In the genomic region with DNA sequence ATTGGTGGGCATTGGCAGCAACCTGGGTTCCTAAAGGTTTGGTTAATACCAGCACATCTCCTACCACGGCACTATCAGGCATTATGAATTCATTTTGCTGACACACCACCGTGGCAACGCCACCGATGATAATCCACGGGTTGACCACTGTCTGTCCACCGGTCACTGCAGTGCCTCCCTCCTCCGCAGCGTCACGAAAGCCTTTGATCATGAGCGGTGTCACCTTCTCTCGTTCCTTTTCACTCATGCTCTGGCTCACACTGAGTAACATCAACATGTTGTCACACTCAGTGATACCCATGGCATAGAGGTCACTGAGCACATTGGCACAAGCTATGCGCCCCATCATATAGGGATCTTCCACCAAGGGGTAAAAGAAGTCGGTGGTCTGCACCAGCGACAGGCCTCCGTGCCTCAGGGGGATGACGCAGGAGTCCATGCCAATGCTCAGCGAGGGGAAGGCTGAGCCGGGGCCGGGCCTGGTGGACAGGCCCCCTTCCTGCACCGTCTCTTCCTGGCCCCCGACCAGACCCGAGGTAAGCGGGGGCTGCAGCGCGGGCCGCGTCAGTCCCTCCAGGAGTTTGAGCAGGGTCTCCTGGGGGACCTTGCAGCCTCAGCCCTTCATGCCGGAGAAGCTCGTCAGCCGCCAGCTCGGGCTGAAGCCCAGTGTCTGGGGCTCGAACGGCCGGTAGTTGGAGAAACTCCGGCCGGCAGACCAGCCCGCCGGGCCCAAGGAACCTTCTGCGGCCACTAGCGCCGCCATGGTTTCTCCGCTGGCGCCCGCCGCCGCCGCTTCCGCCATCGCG, we compare ENCODE assay signal across 8 mouse cellular contexts. TPM values are rescaled to one million over a fixed set of nuclear protein-coding genes. Genes with fewer than 3 reads are reported as not detected.
DNase-seq lines count a peak whose midpoint lies in the region; ATAC-seq lines count a peak whose summit lies in the region.

No protein-coding gene starts in this region.

- H3K9me3 ChIP-seq in forebrain, embryonic 15.5 days = no peaks in the 10 kb centered on the region
- peaks cover 6% of the 10 kb centered on the region for H3K9me3 ChIP-seq in kidney, embryonic 16.5 days (ENCODE audit: low read length)
- H3K9me3 ChIP-seq in midbrain, embryonic 11.5 days (ENCODE audit: control insufficient read depth, low read length) = no peaks in the 10 kb centered on the region; the same call in 1 of the 2 replicates

- no peaks in the 10 kb centered on the region for H3K27me3 ChIP-seq in forebrain, embryonic 15.5 days
- H3K27me3 ChIP-seq in kidney, embryonic 16.5 days (ENCODE audit: insufficient read depth, low read length) = no peaks in the 10 kb centered on the region
- H3K27me3 ChIP-seq in midbrain, embryonic 11.5 days (ENCODE audit: control insufficient read depth, insufficient read depth, low read length) = no peaks in the 10 kb centered on the region

- peaks cover 23% of the 10 kb centered on the region for H3K36me3 ChIP-seq in forebrain, embryonic 15.5 days
- H3K36me3 ChIP-seq in kidney, embryonic 16.5 days (ENCODE audit: insufficient read depth, low read length) = peaks cover 38% of the 10 kb centered on the region
- 0 out of 2 replicates have a peak, but pooled peaks cover 3% of the 10 kb centered on the region for H3K36me3 ChIP-seq in midbrain, embryonic 11.5 days (ENCODE audit: control insufficient read depth, insufficient read depth, low read length)

- WGBS in forebrain, embryonic 15.5 days = 16% methylated on average over 50 of the region's 50 CpGs
- 10% methylated on average over 49 of the region's 50 CpGs for WGBS in kidney, embryonic 16.5 days
- 15% methylated on average over 50 of the region's 50 CpGs for WGBS in midbrain, embryonic 11.5 days

- H3K4me1 ChIP-seq in forebrain, embryonic 15.5 days = peaks cover 23% of the 10 kb centered on the region
- H3K4me1 ChIP-seq in kidney, embryonic 16.5 days (ENCODE audit: insufficient read depth, low read length) = peaks cover 36% of the 10 kb centered on the region
- peaks cover 11% of the 10 kb centered on the region for H3K4me1 ChIP-seq in midbrain, embryonic 11.5 days (ENCODE audit: control insufficient read depth, insufficient read depth, low read length)

- H3K4me3 ChIP-seq in forebrain, embryonic 15.5 days = peak overlapping the region; percentile 81
- H3K4me3 ChIP-seq in kidney, embryonic 16.5 days (ENCODE audit: low read length) = peak overlapping the region; percentile 93
- H3K4me3 ChIP-seq in midbrain, embryonic 11.5 days (ENCODE audit: low read depth, low read length) = peak overlapping the region; percentile 82

- peak; percentile 64 for ATAC-seq in forebrain, embryonic 15.5 days (replicated peaks)
- ATAC-seq in kidney, embryonic 16.5 days (ENCODE audit: low FRiP score, low TSS enrichment) = peak; percentile 71
- ATAC-seq in midbrain, embryonic 11.5 days (ENCODE audit: low FRiP score) = peak; percentile 84

- peak; percentile 38 for DNase-seq in embryo, embryonic 10 days (ENCODE audit: low spot score)
- DNase-seq in embryo, embryonic 9.5 days (ENCODE audit: extremely low spot score) = no peak
- DNase-seq in urinary bladder, postnatal 14 days (ENCODE audit: low spot score) = peak; percentile 22
- DNase-seq in urinary bladder, postnatal 10 days (ENCODE audit: low spot score) = no peak
- no peak for DNase-seq in midbrain, embryonic 11.5 days (ENCODE audit: low spot score, missing footprints)
- DNase-seq in spleen, adult 18-20 months = no peak

- peak overlapping the region; percentile 77 for H3K27ac ChIP-seq in forebrain, embryonic 15.5 days (replicated peaks)
- H3K27ac ChIP-seq in kidney, embryonic 16.5 days (ENCODE audit: low read length) = peak overlapping the region; percentile 92
- peak overlapping the region; percentile 50 for H3K27ac ChIP-seq in midbrain, embryonic 11.5 days (ENCODE audit: low read depth, low read length)

- peak overlapping the region; percentile 92 for H3K4me2 ChIP-seq in forebrain, embryonic 15.5 days (replicated peaks)
- peak overlapping the region; percentile 86 for H3K4me2 ChIP-seq in kidney, embryonic 16.5 days (replicated peaks; ENCODE audit: low read depth, low read length)
- H3K4me2 ChIP-seq in midbrain, embryonic 11.5 days = peak overlapping the region; percentile 97

- peak overlapping the region; percentile 89 for H3K9ac ChIP-seq in forebrain, embryonic 15.5 days (replicated peaks)
- peak overlapping the region; percentile 94 for H3K9ac ChIP-seq in kidney, embryonic 16.5 days (replicated peaks; ENCODE audit: low read length)
- H3K9ac ChIP-seq in midbrain, embryonic 11.5 days (ENCODE audit: low read length) = peak overlapping the region; percentile 89

RNA-seq across cellular contexts. Expression of gene Sephs2, which starts 0.5 kb away (rescaled TPM):
- polyA plus RNA-seq in forebrain, embryonic 15.5 days (2015; fragmentation: Nextera tagmentation; extraction: Ambion mirVana) = 48.7 and 49.5 TPM in 2 replicates
- polyA plus RNA-seq in kidney, embryonic 16.5 days (2015; fragmentation: Nextera tagmentation; extraction: Ambion mirVana) = 105 and 108 TPM in 2 replicates
- 79.0 and 84.5 TPM in 2 replicates for polyA plus RNA-seq in midbrain, embryonic 11.5 days (2014; fragmentation: Nextera tagmentation; extraction: Ambion mirVana)

RNA-seq across cellular contexts. Expression of gene Dctpp1, which starts 12.8 kb away (rescaled TPM):
- 159 and 166 TPM in 2 replicates for polyA plus RNA-seq in forebrain, embryonic 15.5 days (2015; fragmentation: Nextera tagmentation; extraction: Ambion mirVana)
- 196 and 200 TPM in 2 replicates for polyA plus RNA-seq in kidney, embryonic 16.5 days (2015; fragmentation: Nextera tagmentation; extraction: Ambion mirVana)
- 235 and 254 TPM in 2 replicates for polyA plus RNA-seq in midbrain, embryonic 11.5 days (2014; fragmentation: Nextera tagmentation; extraction: Ambion mirVana)

RNA-seq across cellular contexts. Expression of gene Itgal, which starts 22.7 kb away (rescaled TPM):
- polyA plus RNA-seq in forebrain, embryonic 15.5 days (2015; fragmentation: Nextera tagmentation; extraction: Ambion mirVana) = 0.22 and 0.28 TPM in 2 replicates
- 1.0 and 1.4 TPM in 2 replicates for polyA plus RNA-seq in kidney, embryonic 16.5 days (2015; fragmentation: Nextera tagmentation; extraction: Ambion mirVana)
- 0.63 and 0.69 TPM in 2 replicates for polyA plus RNA-seq in midbrain, embryonic 11.5 days (2014; fragmentation: Nextera tagmentation; extraction: Ambion mirVana)

RNA-seq across cellular contexts. Expression of gene Zfp771, which starts 29.2 kb away (rescaled TPM):
- polyA plus RNA-seq in forebrain, embryonic 15.5 days (2015; fragmentation: Nextera tagmentation; extraction: Ambion mirVana) = 65.2 and 65.9 TPM in 2 replicates
- 60.5 and 64.3 TPM in 2 replicates for polyA plus RNA-seq in kidney, embryonic 16.5 days (2015; fragmentation: Nextera tagmentation; extraction: Ambion mirVana)
- 49.3 and 54.0 TPM in 2 replicates for polyA plus RNA-seq in midbrain, embryonic 11.5 days (2014; fragmentation: Nextera tagmentation; extraction: Ambion mirVana)

RNA-seq across cellular contexts. Expression of gene Sept1, which starts 40.4 kb away (rescaled TPM):
- 21.8 and 27.8 TPM in 2 replicates for polyA plus RNA-seq in forebrain, embryonic 15.5 days (2015; fragmentation: Nextera tagmentation; extraction: Ambion mirVana)
- 18.6 and 26.6 TPM in 2 replicates for polyA plus RNA-seq in kidney, embryonic 16.5 days (2015; fragmentation: Nextera tagmentation; extraction: Ambion mirVana)
- 24.6 and 29.8 TPM in 2 replicates for polyA plus RNA-seq in midbrain, embryonic 11.5 days (2014; fragmentation: Nextera tagmentation; extraction: Ambion mirVana)

Comparison
In these comparisons a context has a peak if more than half of its experiments do, and no peak if none do; other contexts are left out.
1. DNase-seq: peak in embryo, embryonic 10 days (single experiment) and urinary bladder, postnatal 14 days (single experiment); none in embryo, embryonic 9.5 days (single experiment), urinary bladder, postnatal 10 days (single experiment), midbrain, embryonic 11.5 days (single experiment) and spleen, adult 18-20 months (0 of 2).
2. Peak in every context shown above with its lines, with median percentiles within 50 percentile points of each other: ATAC-seq, H3K27ac ChIP-seq, H3K4me2 ChIP-seq, H3K4me3 ChIP-seq and H3K9ac ChIP-seq.